Mouse (Mus musculus): ENCODE measurements around the gene Ankrd13d. TPM values are rescaled to one million over a fixed set of nuclear protein-coding genes. Genes with fewer than 3 reads are reported as not detected.

Ankrd13d gene
- polyA plus RNA-seq, 1 experiment from 2014 or later, result 11.0 TPM

- ATAC-seq (ENCODE audit: low FRiP score) (no peak), DNase-seq (ENCODE audit: low spot score) (no peak)
- Histone ChIP-seq H3K27me3 (ENCODE audit: control insufficient read depth, insufficient read depth, low read length) (no peaks in the 10 kb centered on the region), H3K27ac (ENCODE audit: low read depth, low read length) (no peak overlapping the region), H3K4me1 (replicated peaks; ENCODE audit: control insufficient read depth, insufficient read depth, low read length) (no peaks in the 10 kb centered on the region), H3K36me3 (ENCODE audit: control insufficient read depth, insufficient read depth, low read length) (no peaks in the 10 kb centered on the region), H3K9me3 (ENCODE audit: control insufficient read depth, low read length) (no peaks in the 10 kb centered on the region), H3K4me2 (replicated peaks; ENCODE audit: low read depth, low read length) (no peak overlapping the region), H3K4me3 (ENCODE audit: low read depth, low read length) (no peak overlapping the region), H3K9ac (ENCODE audit: low read depth, low read length) (no peak overlapping the region)
- 50% methylated on average over 1 of the region's 1 CpGs for WGBS
Observed at GRCm38 (mm10) chr19:4247010-4247409, 35.9 kb downstream of the Ankrd13d start.

GRCm38 (mm10) chr19:4244775-4245174, 38.2 kb downstream of the Ankrd13d start:
- Histone ChIP-seq H3K4me2 (replicated peaks; ENCODE audit: low read depth, low read length) (no peak overlapping the region), H3K4me1 (replicated peaks; ENCODE audit: control insufficient read depth, insufficient read depth, low read length) (no peaks in the 10 kb centered on the region), H3K27me3 (ENCODE audit: control insufficient read depth, insufficient read depth, low read length) (no peaks in the 10 kb centered on the region), H3K9me3 (ENCODE audit: control insufficient read depth, low read length) (no peaks in the 10 kb centered on the region), H3K4me3 (ENCODE audit: low read depth, low read length) (no peak overlapping the region), H3K9ac (ENCODE audit: low read depth, low read length) (no peak overlapping the region), H3K36me3 (ENCODE audit: control insufficient read depth, insufficient read depth, low read length) (no peaks in the 10 kb centered on the region), H3K27ac (ENCODE audit: low read depth, low read length) (no peak overlapping the region)
- DNase-seq (ENCODE audit: low spot score) (no peak), ATAC-seq (ENCODE audit: low FRiP score) (no peak)
- 81% methylated on average over 6 of the region's 6 CpGs for WGBS

GRCm38 (mm10) chr19:4242416-4242815, 40.5 kb downstream of the Ankrd13d start:
- Histone ChIP-seq H3K4me1 (replicated peaks; ENCODE audit: control insufficient read depth, insufficient read depth, low read length) (no peaks in the 10 kb centered on the region), H3K36me3 (ENCODE audit: control insufficient read depth, insufficient read depth, low read length) (no peaks in the 10 kb centered on the region), H3K4me3 (ENCODE audit: low read depth, low read length) (no peak overlapping the region), H3K9ac (ENCODE audit: low read depth, low read length) (no peak overlapping the region), H3K4me2 (replicated peaks; ENCODE audit: low read depth, low read length) (no peak overlapping the region), H3K9me3 (ENCODE audit: control insufficient read depth, low read length) (no peaks in the 10 kb centered on the region), H3K27ac (ENCODE audit: low read depth, low read length) (no peak overlapping the region), H3K27me3 (ENCODE audit: control insufficient read depth, insufficient read depth, low read length) (no peaks in the 10 kb centered on the region)
- 58% methylated on average over 3 of the region's 3 CpGs for WGBS
- DNase-seq (ENCODE audit: low spot score), result no peak
- no peak for ATAC-seq (ENCODE audit: low FRiP score)

GRCm38 (mm10) chr19:4240247-4240668, 42.7 kb downstream of the Ankrd13d start:
- Histone ChIP-seq H3K9me3 (ENCODE audit: control insufficient read depth, low read length) (no peaks in the 10 kb centered on the region), H3K4me1 (replicated peaks; ENCODE audit: control insufficient read depth, insufficient read depth, low read length) (no peaks in the 10 kb centered on the region), H3K4me3 (ENCODE audit: low read depth, low read length) (no peak overlapping the region), H3K36me3 (ENCODE audit: control insufficient read depth, insufficient read depth, low read length) (no peaks in the 10 kb centered on the region), H3K9ac (ENCODE audit: low read depth, low read length) (no peak overlapping the region), H3K27me3 (ENCODE audit: control insufficient read depth, insufficient read depth, low read length) (no peaks in the 10 kb centered on the region), H3K27ac (ENCODE audit: low read depth, low read length) (no peak overlapping the region), H3K4me2 (replicated peaks; ENCODE audit: low read depth, low read length) (no peak overlapping the region)
- WGBS, result 72% methylated on average over 8 of the region's 8 CpGs
- DNase-seq (ENCODE audit: low spot score), result no peak
- no peak for ATAC-seq (ENCODE audit: low FRiP score)

GRCm38 (mm10) chr19:4234548-4234947, 48.4 kb downstream of the Ankrd13d start:
- Histone ChIP-seq H3K36me3 (ENCODE audit: control insufficient read depth, insufficient read depth, low read length) (no peaks in the 10 kb centered on the region), H3K27me3 (ENCODE audit: control insufficient read depth, insufficient read depth, low read length) (no peaks in the 10 kb centered on the region), H3K4me1 (replicated peaks; ENCODE audit: control insufficient read depth, insufficient read depth, low read length) (peaks cover 6% of the 10 kb centered on the region; the same call in 1 of the 2 replicates), H3K4me2 (replicated peaks; ENCODE audit: low read depth, low read length) (no peak overlapping the region), H3K27ac (ENCODE audit: low read depth, low read length) (no peak overlapping the region), H3K9me3 (ENCODE audit: control insufficient read depth, low read length) (no peaks in the 10 kb centered on the region), H3K4me3 (ENCODE audit: low read depth, low read length) (no peak overlapping the region), H3K9ac (ENCODE audit: low read depth, low read length) (no peak overlapping the region)
- ATAC-seq (ENCODE audit: low FRiP score) (no peak), DNase-seq (ENCODE audit: low spot score) (no peak)
- WGBS, result 85% methylated on average over 4 of the region's 4 CpGs

- Histone ChIP-seq H3K27me3 (ENCODE audit: control insufficient read depth, insufficient read depth, low read length) (no peaks in the 10 kb centered on the region), H3K4me2 (replicated peaks; ENCODE audit: low read depth, low read length) (peak overlapping the region; percentile 83; the same call in 1 of the 2 replicates), H3K36me3 (ENCODE audit: control insufficient read depth, insufficient read depth, low read length) (no peaks in the 10 kb centered on the region), H3K4me1 (replicated peaks; ENCODE audit: control insufficient read depth, insufficient read depth, low read length) (peaks cover 6% of the 10 kb centered on the region; the same call in 1 of the 2 replicates), H3K27ac (ENCODE audit: low read depth, low read length) (no peak overlapping the region), H3K9ac (ENCODE audit: low read depth, low read length) (no peak overlapping the region), H3K4me3 (ENCODE audit: low read depth, low read length) (no peak overlapping the region), H3K9me3 (ENCODE audit: control insufficient read depth, low read length) (no peaks in the 10 kb centered on the region)
- 84% methylated on average over 7 of the region's 7 CpGs for WGBS
- ATAC-seq (ENCODE audit: low FRiP score), result no peak
- DNase-seq (ENCODE audit: low spot score), result no peak
Observed at GRCm38 (mm10) chr19:4232651-4233050, 50.3 kb downstream of the Ankrd13d start.

- Histone ChIP-seq H3K36me3 (ENCODE audit: control insufficient read depth, insufficient read depth, low read length) (no peaks in the 10 kb centered on the region), H3K9ac (ENCODE audit: low read depth, low read length) (peak overlapping the region; percentile 49; the same call in 1 of the 2 replicates), H3K27ac (ENCODE audit: low read depth, low read length) (no peak overlapping the region), H3K4me2 (replicated peaks; ENCODE audit: low read depth, low read length) (peak overlapping the region; percentile 83), H3K27me3 (ENCODE audit: control insufficient read depth, insufficient read depth, low read length) (no peaks in the 10 kb centered on the region), H3K4me1 (replicated peaks; ENCODE audit: control insufficient read depth, insufficient read depth, low read length) (peaks cover 6% of the 10 kb centered on the region; the same call in 1 of the 2 replicates), H3K4me3 (ENCODE audit: low read depth, low read length) (peak overlapping the region; percentile 41), H3K9me3 (ENCODE audit: control insufficient read depth, low read length) (no peaks in the 10 kb centered on the region)
- ATAC-seq (ENCODE audit: low FRiP score) (no peak), DNase-seq (ENCODE audit: low spot score) (no peak)
- 77% methylated on average over 2 of the region's 2 CpGs for WGBS
Observed at GRCm38 (mm10) chr19:4232186-4232572, 50.8 kb downstream of the Ankrd13d start.

GRCm38 (mm10) chr19:4231253-4232185, 51.4 kb downstream of the Ankrd13d start, which contains the start of gene Pold4:
TSS of gene Pold4 (plus strand) at chr19:4231899.
- peak; percentile 90 for DNase-seq (ENCODE audit: low spot score)

More at GRCm38 (mm10) chr19:4231253-4232185, 51.4 kb downstream of the Ankrd13d start, which contains the start of gene Pold4:
- 12% methylated on average over 26 of the region's 26 CpGs for WGBS
- no peaks in the 10 kb centered on the region for H3K27me3 ChIP-seq (ENCODE audit: control insufficient read depth, insufficient read depth, low read length)
- no peak within 1 kb of the TSS for H3K27ac ChIP-seq (ENCODE audit: low read depth, low read length)
- no peaks in the 10 kb centered on the region for H3K9me3 ChIP-seq (ENCODE audit: control insufficient read depth, low read length)
- H3K9ac ChIP-seq (ENCODE audit: low read depth, low read length), result peak within 1 kb of the TSS; percentile 49
- peak within 1 kb of the TSS; percentile 41 for H3K4me3 ChIP-seq (ENCODE audit: low read depth, low read length)
- no peaks in the 10 kb centered on the region for H3K36me3 ChIP-seq (ENCODE audit: control insufficient read depth, insufficient read depth, low read length)
- peaks cover 6% of the 10 kb centered on the region; the same call in 1 of the 2 replicates for H3K4me1 ChIP-seq (replicated peaks; ENCODE audit: control insufficient read depth, insufficient read depth, low read length)
- peak within 1 kb of the TSS; percentile 83 for H3K4me2 ChIP-seq (replicated peaks; ENCODE audit: low read depth, low read length)
- peak; percentile 91 for ATAC-seq (ENCODE audit: low FRiP score)

Data from hindbrain, embryonic 11.5 days (tissue).